Mouse (Mus musculus): ENCODE data around the gene Car9. TPM values are rescaled to one million over a fixed set of nuclear protein-coding genes. Genes with fewer than 3 reads are reported as not detected.

Car9 gene
- 22.6 TPM for polyA plus RNA-seq (2014; fragmentation: Illumina TruSeq; extraction: RNeasy Lipid Tissue Mini Kit (QIAGEN cat#74804); ENCODE audit: low read depth, low replicate concordance)

DNA sequence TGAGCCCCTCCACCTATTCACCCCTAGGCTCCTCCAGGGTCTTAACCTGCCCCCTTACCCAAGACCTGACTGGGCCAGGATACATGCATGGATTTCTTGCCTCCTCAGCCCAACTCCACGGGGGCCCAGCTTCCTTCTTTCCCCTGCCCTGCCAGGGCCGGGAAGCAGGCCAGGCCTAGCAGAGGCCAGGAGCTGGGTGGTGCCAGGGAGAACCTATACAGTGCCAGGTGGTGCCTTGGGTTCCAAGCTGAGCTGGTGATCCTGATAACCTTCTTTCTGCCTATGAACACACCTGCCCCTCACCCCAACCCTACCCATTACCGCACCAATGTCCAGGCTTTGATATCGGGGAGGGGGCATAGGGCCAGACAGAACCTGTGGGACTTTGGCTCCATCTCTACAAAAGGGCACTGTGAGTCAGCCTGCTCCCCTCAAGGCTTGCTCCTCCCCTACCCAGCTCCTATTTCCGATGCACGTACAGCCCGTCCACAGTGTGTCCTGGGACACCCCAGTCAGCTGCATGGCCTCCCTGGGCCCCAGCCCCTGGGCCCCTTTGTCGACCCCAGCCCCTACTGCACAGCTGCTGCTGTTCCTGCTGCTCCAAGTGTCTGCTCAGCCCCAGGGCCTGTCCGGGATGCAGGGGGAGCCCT lies at the start of gene Car9:
Gene Car9 (plus strand): TSS at position 431 of the 650 bp plus-strand sequence.

DNA sequence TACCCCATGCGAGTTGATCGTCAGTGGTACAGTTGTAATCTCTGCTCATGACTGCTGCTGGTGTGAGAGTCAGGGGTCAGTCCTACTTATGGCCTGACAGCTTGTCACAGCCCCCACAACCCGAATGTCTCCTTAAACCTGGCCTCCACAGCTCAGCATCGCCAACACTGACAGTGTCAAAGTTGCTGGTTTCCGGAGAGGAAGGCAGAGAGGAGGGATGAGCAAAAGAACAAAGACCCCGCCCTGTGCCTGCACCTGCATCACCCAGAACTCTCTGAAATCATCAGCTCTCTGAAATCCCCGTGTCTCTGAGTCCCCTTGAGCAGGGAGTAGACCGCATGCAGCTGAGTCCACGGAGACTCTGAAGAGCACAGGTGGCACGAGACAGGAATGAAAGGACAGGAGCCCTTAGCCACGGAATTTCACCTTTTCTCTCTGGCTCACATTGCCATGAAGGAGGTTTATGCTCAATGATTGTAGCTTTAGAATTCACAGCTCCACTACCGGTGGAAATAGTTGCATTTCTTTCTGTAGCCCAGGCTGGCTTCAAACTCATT lies 23.2 kb upstream of the Car9 start, which contains the start of gene Sit1:
Gene Sit1 (minus strand): TSS at position 200 of the 557 bp plus-strand sequence.

GRCm38 (mm10) chr4:43492821-43493185 lies 14.0 kb upstream of the Car9 start, which contains the start of gene Ccdc107:
TSS of gene Ccdc107 (plus strand) at chr4:43492900.

DNA sequence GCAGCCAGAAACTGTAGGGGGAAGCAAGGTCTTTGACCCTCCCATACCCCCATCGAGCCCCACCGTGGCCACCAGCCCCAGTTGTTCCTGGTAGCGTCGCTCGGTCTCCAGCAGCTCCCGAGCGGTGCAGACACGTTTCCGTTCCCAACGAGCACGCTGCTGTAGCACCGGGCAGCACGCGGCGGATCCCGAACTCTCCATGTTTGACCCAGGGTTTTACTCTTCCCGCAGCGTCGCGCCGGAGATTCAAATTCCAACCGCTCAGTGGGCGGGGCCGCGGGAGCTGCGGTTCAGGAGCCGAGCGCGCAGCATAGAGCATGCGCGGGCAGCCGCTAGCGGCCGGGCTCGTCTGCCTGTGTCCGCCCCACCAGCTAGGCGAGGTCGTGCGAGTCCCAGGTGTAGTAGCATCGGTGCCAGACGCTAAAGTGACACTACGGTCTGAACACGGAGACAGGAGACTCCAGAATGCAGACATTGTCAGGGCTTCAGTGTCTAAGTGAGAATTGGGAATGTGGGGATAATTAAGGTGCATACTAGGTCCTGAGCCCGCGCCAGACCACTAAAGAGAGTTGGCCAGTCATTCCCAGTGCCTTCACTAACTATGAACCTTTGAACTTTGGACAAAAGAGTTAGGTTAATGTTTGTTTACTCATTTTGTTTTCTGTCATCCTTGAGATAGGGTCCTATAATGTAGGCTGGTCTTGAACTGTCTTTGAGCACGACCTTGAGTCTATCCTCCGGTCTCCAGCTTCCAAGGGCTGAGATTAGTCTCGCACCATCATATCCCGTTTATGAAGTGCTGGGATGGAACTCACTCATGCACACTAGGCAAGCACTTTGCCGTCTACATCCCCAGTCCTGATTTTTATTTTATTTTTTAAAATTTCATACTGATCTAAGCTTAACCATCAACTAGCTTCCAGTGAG lies 7.1 kb upstream of the Car9 start, which contains the start of gene Arhgef39:
Gene Arhgef39 (minus strand): TSS at position 289 of the 927 bp plus-strand sequence.

DNA sequence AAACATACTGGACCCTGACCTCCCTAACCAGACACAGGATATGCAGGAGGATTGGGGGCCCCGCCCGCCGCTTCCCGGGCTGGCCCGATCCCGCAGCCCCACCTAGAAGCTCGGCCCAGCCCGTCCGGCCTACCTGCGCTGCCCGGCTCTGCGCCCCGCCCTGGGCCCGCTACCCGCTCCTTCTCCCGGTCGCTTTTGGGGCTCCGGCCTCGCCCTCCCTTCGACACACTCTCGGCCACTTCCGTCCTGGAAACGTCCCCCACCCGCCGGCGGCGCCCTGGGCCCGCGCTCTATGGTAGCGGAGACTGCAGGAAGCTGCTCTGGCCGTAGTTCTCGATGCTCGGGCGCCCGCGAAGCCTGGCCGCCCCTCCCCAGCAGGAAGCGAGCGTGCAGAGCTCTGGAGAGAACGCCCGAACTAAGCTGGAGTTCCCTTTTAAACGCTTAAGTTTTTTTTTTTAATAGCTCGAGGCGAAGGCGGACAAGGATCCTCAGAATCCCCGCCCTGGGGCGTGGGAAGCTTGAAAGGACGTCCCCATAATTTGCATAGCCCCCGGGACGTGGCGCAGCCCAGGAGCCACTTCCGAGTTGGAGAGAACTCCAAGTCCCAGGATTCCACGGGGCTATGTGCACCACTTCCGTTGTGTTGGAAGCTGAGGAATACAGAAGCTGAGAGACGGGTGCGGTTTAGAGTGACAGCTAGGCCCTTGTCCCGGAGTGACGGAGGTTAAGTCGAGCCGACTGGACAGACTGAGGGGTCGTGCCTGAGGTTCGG lies 55.4 kb downstream of the Car9 start, which contains the start of the genes Creb3 and Tln1:
Gene Creb3 (plus strand): TSS at position 336 of the 772 bp plus-strand sequence.
Gene Tln1 (minus strand): TSS at position 695 of the 772 bp plus-strand sequence.

Other genes starting within 250 kb of the Car9 start
- 1.1 TPM for gene Atp8b5, start 239.8 kb upstream of the Car9 start, polyA plus RNA-seq (2014; fragmentation: Illumina TruSeq; extraction: RNeasy Lipid Tissue Mini Kit (QIAGEN cat#74804); ENCODE audit: low read depth, low replicate concordance)
- 0.16 TPM for gene Rusc2, start 125.0 kb upstream of the Car9 start, polyA plus RNA-seq (2014; fragmentation: Illumina TruSeq; extraction: RNeasy Lipid Tissue Mini Kit (QIAGEN cat#74804); ENCODE audit: low read depth, low replicate concordance)
- not detected for gene Fam166b, start 77.8 kb upstream of the Car9 start, polyA plus RNA-seq (2014; fragmentation: Illumina TruSeq; extraction: RNeasy Lipid Tissue Mini Kit (QIAGEN cat#74804); ENCODE audit: low read depth, low replicate concordance)
- gene Tesk1, start 65.0 kb upstream of the Car9 start, polyA plus RNA-seq (2014; fragmentation: Illumina TruSeq; extraction: RNeasy Lipid Tissue Mini Kit (QIAGEN cat#74804); ENCODE audit: low read depth, low replicate concordance): 0.88 TPM
- 8.8 TPM for gene Cd72, start 52.3 kb upstream of the Car9 start, polyA plus RNA-seq (2014; fragmentation: Illumina TruSeq; extraction: RNeasy Lipid Tissue Mini Kit (QIAGEN cat#74804); ENCODE audit: low read depth, low replicate concordance)
- not detected for gene Sit1, start 23.2 kb upstream of the Car9 start, polyA plus RNA-seq (2014; fragmentation: Illumina TruSeq; extraction: RNeasy Lipid Tissue Mini Kit (QIAGEN cat#74804); ENCODE audit: low read depth, low replicate concordance)
- 10.5 TPM for gene Ccdc107, start 14.1 kb upstream of the Car9 start, polyA plus RNA-seq (2014; fragmentation: Illumina TruSeq; extraction: RNeasy Lipid Tissue Mini Kit (QIAGEN cat#74804); ENCODE audit: low read depth, low replicate concordance)
- 22.4 TPM for gene Arhgef39, start 7.3 kb upstream of the Car9 start, polyA plus RNA-seq (2014; fragmentation: Illumina TruSeq; extraction: RNeasy Lipid Tissue Mini Kit (QIAGEN cat#74804); ENCODE audit: low read depth, low replicate concordance)
- 135 TPM for gene Tpm2, start 16.8 kb downstream of the Car9 start, polyA plus RNA-seq (2014; fragmentation: Illumina TruSeq; extraction: RNeasy Lipid Tissue Mini Kit (QIAGEN cat#74804); ENCODE audit: low read depth, low replicate concordance)
- gene Creb3, start 55.4 kb downstream of the Car9 start, polyA plus RNA-seq (2014; fragmentation: Illumina TruSeq; extraction: RNeasy Lipid Tissue Mini Kit (QIAGEN cat#74804); ENCODE audit: low read depth, low replicate concordance): 13.0 TPM
- gene Tln1, start 55.7 kb downstream of the Car9 start, polyA plus RNA-seq (2014; fragmentation: Illumina TruSeq; extraction: RNeasy Lipid Tissue Mini Kit (QIAGEN cat#74804); ENCODE audit: low read depth, low replicate concordance): 75.7 TPM
- gene Rgp1, start 71.7 kb downstream of the Car9 start, polyA plus RNA-seq (2014; fragmentation: Illumina TruSeq; extraction: RNeasy Lipid Tissue Mini Kit (QIAGEN cat#74804); ENCODE audit: low read depth, low replicate concordance): 5.5 TPM
- 1.9 TPM for gene Gba2, start 71.9 kb downstream of the Car9 start, polyA plus RNA-seq (2014; fragmentation: Illumina TruSeq; extraction: RNeasy Lipid Tissue Mini Kit (QIAGEN cat#74804); ENCODE audit: low read depth, low replicate concordance)
- not detected for gene Msmp, start 77.5 kb downstream of the Car9 start, polyA plus RNA-seq (2014; fragmentation: Illumina TruSeq; extraction: RNeasy Lipid Tissue Mini Kit (QIAGEN cat#74804); ENCODE audit: low read depth, low replicate concordance)
- 3.2 TPM for gene Npr2, start 125.0 kb downstream of the Car9 start, polyA plus RNA-seq (2014; fragmentation: Illumina TruSeq; extraction: RNeasy Lipid Tissue Mini Kit (QIAGEN cat#74804); ENCODE audit: low read depth, low replicate concordance)
- gene Spag8, start 146.6 kb downstream of the Car9 start, polyA plus RNA-seq (2014; fragmentation: Illumina TruSeq; extraction: RNeasy Lipid Tissue Mini Kit (QIAGEN cat#74804); ENCODE audit: low read depth, low replicate concordance): not detected
- gene Hint2, start 149.5 kb downstream of the Car9 start, polyA plus RNA-seq (2014; fragmentation: Illumina TruSeq; extraction: RNeasy Lipid Tissue Mini Kit (QIAGEN cat#74804); ENCODE audit: low read depth, low replicate concordance): 8.2 TPM
- 2.7 TPM for gene Tmem8b, start 162.0 kb downstream of the Car9 start, polyA plus RNA-seq (2014; fragmentation: Illumina TruSeq; extraction: RNeasy Lipid Tissue Mini Kit (QIAGEN cat#74804); ENCODE audit: low read depth, low replicate concordance)
- 0.47 TPM for gene Fam221b, start 162.2 kb downstream of the Car9 start, polyA plus RNA-seq (2014; fragmentation: Illumina TruSeq; extraction: RNeasy Lipid Tissue Mini Kit (QIAGEN cat#74804); ENCODE audit: low read depth, low replicate concordance)
- gene Olfr70, start 193.8 kb downstream of the Car9 start, polyA plus RNA-seq (2014; fragmentation: Illumina TruSeq; extraction: RNeasy Lipid Tissue Mini Kit (QIAGEN cat#74804); ENCODE audit: low read depth, low replicate concordance): not detected
- gene Olfr71, start 203.3 kb downstream of the Car9 start, polyA plus RNA-seq (2014; fragmentation: Illumina TruSeq; extraction: RNeasy Lipid Tissue Mini Kit (QIAGEN cat#74804); ENCODE audit: low read depth, low replicate concordance): not detected
- gene Hrct1, start 220.2 kb downstream of the Car9 start, polyA plus RNA-seq (2014; fragmentation: Illumina TruSeq; extraction: RNeasy Lipid Tissue Mini Kit (QIAGEN cat#74804); ENCODE audit: low read depth, low replicate concordance): not detected
- gene Spaar, start 223.1 kb downstream of the Car9 start, polyA plus RNA-seq (2014; fragmentation: Illumina TruSeq; extraction: RNeasy Lipid Tissue Mini Kit (QIAGEN cat#74804); ENCODE audit: low read depth, low replicate concordance): 0.54 TPM